Comparison of ENCODE assay signal across 9 mouse cellular contexts in genomic region chr15:78744206-78744605, GRCm38 (mm10). TPM values are rescaled to one million over a fixed set of nuclear protein-coding genes. Genes with fewer than 3 reads are reported as not detected.
DNase-seq lines count a peak whose midpoint lies in the region; ATAC-seq and TF ChIP-seq lines count a peak whose summit lies in the region.
"Had no signal": no experiment of that assay in that cellular context is flagged by ENCODE, and none has a peak within 500 bp of the region (broad histone marks: within the 10 kb centered on the region; RNA-seq: fewer than 3 reads in every experiment).

No protein-coding gene starts in this region.

- H3K36me3 ChIP-seq in kidney, postnatal 0 days (ENCODE audit: insufficient read depth, low read length), result no peaks in the 10 kb centered on the region
- no peaks in the 10 kb centered on the region for H3K36me3 ChIP-seq in liver, embryonic 13.5 days
- no peaks in the 10 kb centered on the region for H3K36me3 ChIP-seq in neural tube, embryonic 11.5 days (ENCODE audit: control insufficient read depth, insufficient read depth, low read length)
- no peaks in the 10 kb centered on the region for H3K36me3 ChIP-seq in testis, adult 2 months (ENCODE audit: control insufficient read depth, insufficient read depth, low read length)
- H3K36me3 ChIP-seq: embryonic facial prominence, embryonic 13.5 days had no signal

- no peak overlapping the region for H3K9ac ChIP-seq in kidney, postnatal 0 days (ENCODE audit: low read depth, low read length)
- H3K9ac ChIP-seq in liver, embryonic 13.5 days, result no peak overlapping the region
- H3K9ac ChIP-seq in neural tube, embryonic 11.5 days (ENCODE audit: low read length), result no peak overlapping the region
- H3K9ac ChIP-seq: embryonic facial prominence, embryonic 13.5 days had no signal

- H3K27ac ChIP-seq in kidney, postnatal 0 days, result no peak overlapping the region
- H3K27ac ChIP-seq in liver, embryonic 13.5 days, result no peak overlapping the region
- H3K27ac ChIP-seq in neural tube, embryonic 11.5 days (ENCODE audit: low read depth, low read length), result no peak overlapping the region
- no peak overlapping the region for H3K27ac ChIP-seq in testis, adult 2 months (ENCODE audit: control insufficient read depth, insufficient read depth, low read depth, low read length)
- H3K27ac ChIP-seq: embryonic facial prominence, embryonic 13.5 days had no signal

- no peak overlapping the region for H3K4me3 ChIP-seq in kidney, postnatal 0 days (replicated peaks; ENCODE audit: low read depth, low read length)
- H3K4me3 ChIP-seq in liver, embryonic 13.5 days (replicated peaks), result no peak overlapping the region
- no peak overlapping the region for H3K4me3 ChIP-seq in neural tube, embryonic 11.5 days (ENCODE audit: low read depth, low read length)
- no peak overlapping the region for H3K4me3 ChIP-seq in testis, adult 2 months (ENCODE audit: control insufficient read depth, low read depth, low read length)
- H3K4me3 ChIP-seq: embryonic facial prominence, embryonic 13.5 days had no signal

- H3K9me3 ChIP-seq in kidney, postnatal 0 days (replicated peaks; ENCODE audit: low read length), result no peaks in the 10 kb centered on the region
- no peaks in the 10 kb centered on the region for H3K9me3 ChIP-seq in liver, embryonic 13.5 days (replicated peaks)
- no peaks in the 10 kb centered on the region for H3K9me3 ChIP-seq in neural tube, embryonic 11.5 days (ENCODE audit: control insufficient read depth, low read length)
- H3K9me3 ChIP-seq: embryonic facial prominence, embryonic 13.5 days had no signal

- DNase-seq in 3T3-L1 (ENCODE audit: low read depth, low spot score) (peak; percentile 70), ZHBTc4 (ENCODE audit: low read depth, low spot score) (peak; percentile 57)
- DNase-seq in gastrocnemius, postnatal 10 days, result peak; percentile 80
- DNase-seq in kidney, postnatal 0 days (ENCODE audit: low spot score), result peak; percentile 64
- DNase-seq in liver, embryonic 13.5 days, result peak; percentile 35
- DNase-seq in neural tube, embryonic 11.5 days (ENCODE audit: low spot score), result peak; percentile 86

- ATAC-seq in common myeloid progenitor, adult 5-6 weeks (replicated peaks; ENCODE audit: low read depth, poor library complexity, severe bottlenecking), result peak; percentile 91
- ATAC-seq in kidney, postnatal 0 days (replicated peaks; ENCODE audit: low FRiP score, low read depth), result no peak
- ATAC-seq in liver, embryonic 13.5 days (ENCODE audit: low read depth), result no peak
- ATAC-seq in neural tube, embryonic 11.5 days (ENCODE audit: insufficient read depth, low FRiP score, low TSS enrichment), result no peak

- WGBS in kidney, postnatal 0 days, result 5% methylated on average over 5 of the region's 5 CpGs
- WGBS in liver, embryonic 13.5 days (ENCODE audit: insufficient replicate concordance), result 3% methylated on average over 5 of the region's 5 CpGs
- WGBS in neural tube, embryonic 11.5 days, result 4% methylated on average over 5 of the region's 5 CpGs

- peak; percentile 98 for TF ChIP-seq CTCF in kidney, postnatal 0 days (IDR thresholded peaks at IDR 0.05; ENCODE audit: low read depth)
- TF ChIP-seq CTCF in testis, adult 2 months (IDR thresholded peaks at IDR 0.05; ENCODE audit: control insufficient read depth, insufficient read depth, insufficient replicate concordance, low read depth, low read length), result peak; percentile 99

- H3K4me2 ChIP-seq in kidney, postnatal 0 days (ENCODE audit: low read length), result no peak overlapping the region
- no peak overlapping the region for H3K4me2 ChIP-seq in liver, embryonic 13.5 days
- H3K4me2 ChIP-seq in neural tube, embryonic 11.5 days (ENCODE audit: low read depth), result no peak overlapping the region
- H3K4me2 ChIP-seq: embryonic facial prominence, embryonic 13.5 days had no signal

- H3K4me1 ChIP-seq in kidney, postnatal 0 days (replicated peaks; ENCODE audit: insufficient read depth, low read length), result no peaks in the 10 kb centered on the region
- H3K4me1 ChIP-seq in liver, embryonic 13.5 days (replicated peaks), result no peaks in the 10 kb centered on the region
- no peaks in the 10 kb centered on the region for H3K4me1 ChIP-seq in neural tube, embryonic 11.5 days (ENCODE audit: control insufficient read depth, insufficient read depth, low read length)
- H3K4me1 ChIP-seq in testis, adult 2 months (ENCODE audit: control insufficient read depth, insufficient read depth, low read length), result no peaks in the 10 kb centered on the region
- H3K4me1 ChIP-seq: embryonic facial prominence, embryonic 13.5 days had no signal

- TF ChIP-seq POLR2A in testis, adult 2 months (IDR thresholded peaks at IDR 0.05; ENCODE audit: control insufficient read depth, low read depth, low read length), result no peak

- H3K27me3 ChIP-seq in kidney, postnatal 0 days (ENCODE audit: insufficient read depth, low read length), result no peaks in the 10 kb centered on the region
- no peaks in the 10 kb centered on the region for H3K27me3 ChIP-seq in liver, embryonic 13.5 days
- H3K27me3 ChIP-seq in neural tube, embryonic 11.5 days (ENCODE audit: control insufficient read depth, insufficient read depth, low read length), result no peaks in the 10 kb centered on the region
- H3K27me3 ChIP-seq in testis, adult 2 months (ENCODE audit: control insufficient read depth, insufficient read depth, low read length), result no peaks in the 10 kb centered on the region

RNA-seq across cellular contexts. Expression of gene Elfn2, which starts 25.6 kb away (rescaled TPM):
- total RNA-seq in common myeloid progenitor, adult 5-6 weeks (2017), result not detected in 2 replicates
- under 1 TPM; 0.20 to 0.23 TPM for total RNA-seq in gastrocnemius, postnatal 10 days (2021)
- polyA plus RNA-seq in kidney, postnatal 0 days (2015; fragmentation: Nextera tagmentation; extraction: Ambion mirVana), result 0.10 and 0.13 TPM in 2 replicates
- polyA plus RNA-seq in liver, embryonic 13.5 days (2015; fragmentation: Nextera tagmentation; extraction: Ambion mirVana), result 0.01 TPM in 1 of 2 replicates, not detected in the other
- polyA plus RNA-seq in neural tube, embryonic 11.5 days (2014; fragmentation: Nextera tagmentation; extraction: Ambion mirVana), result 0.15 and 0.73 TPM in 2 replicates
- polyA plus RNA-seq in testis, adult 2 months (2012; rRNA removed), result 6.7 and 6.9 TPM in 2 replicates

RNA-seq across cellular contexts. Expression of gene Mfng, which starts 29.1 kb away (rescaled TPM):
- total RNA-seq in common myeloid progenitor, adult 5-6 weeks (2017), result 9.2 and 13.6 TPM in 2 replicates
- 1 to 10 TPM; 7.9 to 9.5 TPM for total RNA-seq in gastrocnemius, postnatal 10 days (2021)
- polyA plus RNA-seq in kidney, postnatal 0 days (2015; fragmentation: Nextera tagmentation; extraction: Ambion mirVana), result 18.8 and 18.9 TPM in 2 replicates
- 7.0 and 7.2 TPM in 2 replicates for polyA plus RNA-seq in liver, embryonic 13.5 days (2015; fragmentation: Nextera tagmentation; extraction: Ambion mirVana)
- polyA plus RNA-seq in neural tube, embryonic 11.5 days (2014; fragmentation: Nextera tagmentation; extraction: Ambion mirVana), result 34.1 and 34.9 TPM in 2 replicates
- 0.75 and 0.97 TPM in 2 replicates for polyA plus RNA-seq in testis, adult 2 months (2012; rRNA removed)

RNA-seq across cellular contexts. Expression of gene Card10, which starts 58.6 kb away (rescaled TPM):
- total RNA-seq in common myeloid progenitor, adult 5-6 weeks (2017), result not detected in 2 replicates
- 10 to 100 TPM in 1 of 2 experiments, 1 to 10 TPM in 1; 9.3 to 11.3 TPM for total RNA-seq in gastrocnemius, postnatal 10 days (2021)
- 8.2 and 9.2 TPM in 2 replicates for polyA plus RNA-seq in kidney, postnatal 0 days (2015; fragmentation: Nextera tagmentation; extraction: Ambion mirVana)
- polyA plus RNA-seq in liver, embryonic 13.5 days (2015; fragmentation: Nextera tagmentation; extraction: Ambion mirVana), result 1.1 and 1.3 TPM in 2 replicates
- polyA plus RNA-seq in neural tube, embryonic 11.5 days (2014; fragmentation: Nextera tagmentation; extraction: Ambion mirVana), result 3.3 and 3.7 TPM in 2 replicates
- 5.0 and 5.9 TPM in 2 replicates for polyA plus RNA-seq in testis, adult 2 months (2012; rRNA removed)

Comparison
In these comparisons a context has a peak if more than half of its experiments do, and no peak if none do; other contexts are left out.
1. DNase-seq: peak in every context shown above with its lines; median percentile 86 in neural tube, embryonic 11.5 days; 80 in gastrocnemius, postnatal 10 days; 70 in 3T3-L1; 64 in kidney, postnatal 0 days; 57 in ZHBTc4; 35 in liver, embryonic 13.5 days.